Mouse (Mus musculus) liver (tissue): ENCODE measurements around the gene Tars2.
"Not testable (repeated sequence)": the region's sequence is repeated elsewhere in the genome, so short reads cannot be mapped to it uniquely, and the experiment has no call there.

Experiments
- DNase-seq: peaks from one replicate; pipeline ENCODE4 v3.0.0-alpha.2; 2020; ENCODE audit warnings: mixed read lengths

Tars2 gene

DNA sequence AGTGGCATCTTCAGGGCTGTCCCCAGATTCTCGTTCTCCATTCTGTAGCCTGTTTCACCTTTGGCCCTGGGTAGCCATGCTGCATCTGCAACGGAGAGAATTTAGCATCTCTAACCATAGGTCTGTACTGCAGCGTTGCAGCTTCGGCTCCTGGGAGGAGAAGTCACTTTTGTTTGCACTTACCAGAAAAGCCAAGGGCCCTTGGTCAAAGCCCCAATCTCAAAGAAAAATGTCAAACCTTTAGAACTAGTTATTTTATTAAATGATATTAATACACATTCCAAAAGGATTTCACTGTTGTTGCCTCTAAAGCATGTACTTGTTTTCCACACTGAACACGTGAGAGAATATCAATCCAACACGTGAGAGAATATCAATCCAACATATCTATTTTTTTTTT is at the start of gene Tars2:
TSS of gene Tars2 (minus strand) at position 101 of the 400 bp plus-strand sequence.
- no peak for DNase-seq

GRCm38 (mm10) chr3:95808384-95808783 is 48.4 kb upstream of the Tars2 start:
- DNase-seq: no peak

DNA sequence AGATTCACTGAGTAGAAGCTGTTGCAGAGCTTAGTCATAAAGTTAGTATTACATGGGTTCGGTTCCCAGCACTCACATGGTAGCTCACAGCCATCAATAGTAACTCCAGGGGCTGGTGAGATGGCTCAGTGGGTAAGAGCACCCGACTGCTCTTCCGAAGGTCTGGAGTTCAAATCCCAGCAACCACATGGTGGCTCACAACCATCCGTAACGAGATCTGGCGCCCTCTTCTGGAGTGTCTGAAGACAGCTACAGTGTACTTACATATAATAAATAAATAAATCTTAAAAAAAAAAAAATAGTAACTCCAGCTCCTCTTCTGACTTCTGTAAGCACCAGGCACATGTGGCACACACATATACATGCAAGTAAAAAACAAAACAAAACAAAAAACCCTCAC is 47.6 kb upstream of the Tars2 start:
- DNase-seq: not testable (repeated sequence)

GRCm38 (mm10) chr3:95806677-95807076 is 46.7 kb upstream of the Tars2 start:
- no peak for DNase-seq

- DNase-seq: no peak
Observed at GRCm38 (mm10) chr3:95803851-95804250, 43.8 kb upstream of the Tars2 start.

DNA sequence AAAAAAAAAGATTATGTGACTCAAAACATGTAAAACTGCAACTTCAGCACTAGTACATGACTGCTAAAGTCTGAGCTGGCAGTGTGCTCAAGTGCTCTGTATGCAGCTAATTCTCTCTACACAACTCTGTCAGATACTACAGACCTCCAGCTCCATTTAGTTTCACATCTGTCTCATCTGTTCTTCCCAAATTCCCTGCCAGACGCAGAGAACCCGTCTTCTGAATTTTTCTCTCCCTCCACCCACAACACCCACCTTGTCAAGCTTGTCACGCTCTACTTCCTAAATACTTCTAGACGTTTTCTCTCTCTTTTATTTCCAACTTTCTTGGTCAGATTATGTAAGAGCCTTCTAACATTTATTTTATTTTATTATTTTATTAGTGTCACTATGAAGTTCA is 38.8 kb upstream of the Tars2 start:
- no peak for DNase-seq

DNA sequence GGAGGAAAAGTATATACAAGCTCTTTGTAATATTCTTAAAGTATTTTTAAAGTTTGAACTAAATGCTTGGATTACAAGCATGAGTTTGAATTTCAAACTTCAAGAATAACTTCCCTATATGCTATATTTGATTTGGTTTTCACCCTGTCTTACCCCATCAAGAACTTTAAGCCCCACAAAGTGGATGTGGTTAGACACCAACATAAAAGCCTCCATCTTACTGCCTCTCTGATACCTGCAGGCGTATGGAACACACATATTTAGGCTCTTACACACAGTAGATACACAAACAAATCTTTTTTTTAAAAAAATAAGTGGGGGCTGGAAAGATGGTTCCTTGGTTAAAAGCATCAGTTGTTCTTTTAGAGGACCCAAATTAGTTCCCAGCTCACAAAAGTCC is 34.3 kb upstream of the Tars2 start:
- no peak for DNase-seq

DNA sequence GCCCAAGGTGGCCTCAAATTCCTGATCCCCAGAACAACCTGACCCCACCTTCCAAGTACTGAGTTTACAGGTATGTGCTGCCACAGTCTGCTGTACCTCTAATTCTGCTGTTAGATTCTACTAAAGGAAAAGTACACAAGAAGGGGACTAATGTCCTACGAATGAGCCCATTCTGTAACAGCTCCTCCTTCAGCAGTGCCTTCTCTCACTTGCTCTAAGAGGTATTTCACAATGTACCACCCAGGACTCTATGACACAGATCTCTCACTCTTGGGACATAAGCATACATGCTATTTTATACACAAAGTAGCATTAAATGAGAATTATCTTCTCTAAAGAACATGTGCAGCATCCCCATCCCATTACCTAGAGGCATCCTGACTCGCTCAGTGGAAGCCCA is 33.7 kb upstream of the Tars2 start:
- no peak for DNase-seq

GRCm38 (mm10) chr3:95785501-95785900 is 25.5 kb upstream of the Tars2 start:
- DNase-seq: no peak

DNA sequence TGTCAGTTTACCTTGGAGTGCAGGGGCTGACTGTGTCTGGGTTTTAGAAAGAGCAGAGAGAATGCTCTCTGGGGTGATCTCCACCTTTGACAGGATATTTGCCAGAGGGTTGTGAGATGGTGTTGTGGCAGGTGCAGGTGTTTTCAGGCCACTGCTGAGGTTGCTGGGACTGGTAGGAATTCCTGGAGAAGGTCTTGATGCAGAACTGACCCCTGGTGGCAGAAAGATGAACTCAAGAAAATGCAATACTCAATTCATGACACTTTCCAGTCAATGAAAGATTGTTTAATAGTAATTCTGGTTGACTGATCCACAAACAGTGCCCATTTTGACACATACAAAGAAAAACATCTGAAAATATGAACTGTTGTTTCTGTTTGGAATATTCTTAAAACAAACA is 12.0 kb upstream of the Tars2 start:
- no peak for DNase-seq

- no peak for DNase-seq
Observed at GRCm38 (mm10) chr3:95765534-95765933, 5.5 kb upstream of the Tars2 start.

DNA sequence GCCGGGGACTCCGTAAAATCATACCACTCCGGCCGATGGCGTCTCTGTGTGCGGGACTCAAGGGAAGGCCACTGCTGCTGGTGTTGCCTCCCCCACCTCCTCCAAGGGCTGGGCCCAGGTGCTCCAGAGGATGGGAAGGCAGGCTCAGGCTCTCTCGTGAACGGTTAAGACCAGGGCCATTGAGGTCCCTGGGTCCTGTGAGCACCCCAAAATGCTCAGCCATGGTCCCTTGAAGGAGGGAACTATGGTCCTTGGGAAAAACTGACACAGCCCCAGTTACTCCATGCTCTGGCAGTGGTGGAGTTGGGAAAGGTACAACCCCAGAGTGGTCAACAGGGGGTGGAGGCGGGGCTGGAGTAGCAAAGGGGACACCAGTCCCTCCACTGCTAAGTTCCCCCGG is 3.8 kb upstream of the Tars2 start:
- DNase-seq: no peak

- no peak for DNase-seq
Observed at GRCm38 (mm10) chr3:95762961-95763360, 3.0 kb upstream of the Tars2 start.

DNA sequence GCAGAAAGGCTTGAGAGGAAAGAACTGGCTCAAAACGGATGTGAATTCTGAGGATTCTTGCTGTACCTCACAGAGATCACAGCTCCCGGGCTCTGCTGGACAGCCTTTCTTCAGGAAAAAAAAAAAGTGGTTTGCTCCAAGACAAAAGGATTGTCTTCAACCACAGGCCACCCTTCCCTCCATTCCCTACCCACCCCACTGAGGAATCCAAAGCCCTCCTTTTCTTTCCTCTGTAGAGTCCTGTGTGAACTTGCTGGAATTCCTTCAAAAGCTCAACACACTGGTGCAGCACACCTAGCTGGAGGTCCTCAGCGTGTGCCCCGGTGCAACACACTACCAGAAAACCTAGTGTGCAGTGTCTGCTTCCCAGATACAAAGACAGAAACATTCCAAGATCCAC is 1.8 kb upstream of the Tars2 start:
- DNase-seq: no peak

DNA sequence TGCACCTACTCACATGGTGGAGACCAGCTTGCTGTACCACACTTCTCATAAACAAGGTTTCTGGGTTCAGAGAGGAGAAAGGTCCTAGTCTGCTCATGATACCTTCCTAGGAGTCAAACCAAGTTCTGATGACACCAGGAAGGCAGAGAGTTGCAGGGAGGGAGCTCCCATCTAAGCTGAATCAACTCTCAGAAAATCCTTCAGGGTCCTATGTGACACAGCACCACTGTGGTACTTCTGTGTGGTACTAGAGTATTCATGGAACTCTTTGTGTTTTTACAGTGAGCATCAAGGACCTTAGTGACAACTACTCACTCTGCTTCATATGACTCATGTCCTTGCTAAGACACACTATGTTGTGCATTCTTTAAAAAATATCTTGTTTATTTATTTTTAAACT is 650 bp upstream of the Tars2 start:
- DNase-seq: no peak

DNA sequence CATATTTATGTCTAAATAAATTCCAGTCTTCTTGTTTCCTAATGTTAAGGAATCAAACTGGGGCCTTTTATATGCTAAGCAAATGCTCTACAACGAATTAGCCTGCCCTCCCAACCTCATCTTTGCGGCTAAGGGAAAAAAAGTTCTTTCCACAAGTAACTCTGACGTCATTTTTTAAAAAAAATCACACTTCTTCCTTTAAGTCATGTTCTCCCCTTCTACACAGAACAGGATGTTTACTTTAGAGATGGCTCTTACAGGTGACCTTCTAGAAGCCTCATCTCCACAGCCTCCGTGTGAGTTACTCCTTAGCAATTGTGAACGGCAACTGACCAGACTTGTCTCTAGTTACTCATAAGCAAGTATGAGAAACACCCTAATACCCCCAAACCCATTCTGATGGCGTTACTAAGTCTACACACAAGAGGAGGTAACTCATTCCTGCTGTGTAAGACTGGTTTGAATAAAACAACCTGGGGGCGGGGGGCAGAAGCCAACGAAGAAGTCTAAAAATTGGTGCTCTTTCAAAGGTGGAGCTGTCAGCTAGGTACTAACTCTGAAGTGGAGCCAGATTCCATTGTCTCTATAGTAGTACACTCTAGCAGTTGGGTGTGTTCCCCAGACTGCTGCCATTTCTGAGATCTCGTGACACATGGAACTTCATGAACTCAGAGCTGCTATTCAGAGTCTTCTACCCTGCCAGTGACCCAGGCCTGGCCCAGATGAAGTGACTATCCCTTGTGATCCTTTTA is 1.4 kb downstream of the Tars2 start:
- no peak for DNase-seq

DNA sequence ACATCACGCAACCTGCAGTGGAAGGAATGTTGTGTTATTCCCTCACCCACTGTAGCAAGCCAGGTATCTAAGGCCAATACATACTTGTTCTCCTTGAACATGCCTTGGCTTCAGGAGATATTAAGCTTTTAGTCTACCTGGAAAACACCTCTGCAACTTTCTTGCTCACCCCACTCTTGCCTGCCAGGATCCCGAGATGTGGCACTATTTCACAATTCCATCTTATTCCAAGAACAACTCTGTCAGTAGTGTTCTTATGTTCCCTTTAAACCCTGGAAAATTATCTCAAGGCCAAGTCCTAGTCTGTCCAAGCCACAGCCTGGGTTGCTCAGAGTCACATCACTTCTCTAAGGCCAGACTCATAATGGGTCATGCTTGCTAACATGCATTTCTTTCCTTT is 3.2 kb downstream of the Tars2 start:
- DNase-seq: no peak

DNA sequence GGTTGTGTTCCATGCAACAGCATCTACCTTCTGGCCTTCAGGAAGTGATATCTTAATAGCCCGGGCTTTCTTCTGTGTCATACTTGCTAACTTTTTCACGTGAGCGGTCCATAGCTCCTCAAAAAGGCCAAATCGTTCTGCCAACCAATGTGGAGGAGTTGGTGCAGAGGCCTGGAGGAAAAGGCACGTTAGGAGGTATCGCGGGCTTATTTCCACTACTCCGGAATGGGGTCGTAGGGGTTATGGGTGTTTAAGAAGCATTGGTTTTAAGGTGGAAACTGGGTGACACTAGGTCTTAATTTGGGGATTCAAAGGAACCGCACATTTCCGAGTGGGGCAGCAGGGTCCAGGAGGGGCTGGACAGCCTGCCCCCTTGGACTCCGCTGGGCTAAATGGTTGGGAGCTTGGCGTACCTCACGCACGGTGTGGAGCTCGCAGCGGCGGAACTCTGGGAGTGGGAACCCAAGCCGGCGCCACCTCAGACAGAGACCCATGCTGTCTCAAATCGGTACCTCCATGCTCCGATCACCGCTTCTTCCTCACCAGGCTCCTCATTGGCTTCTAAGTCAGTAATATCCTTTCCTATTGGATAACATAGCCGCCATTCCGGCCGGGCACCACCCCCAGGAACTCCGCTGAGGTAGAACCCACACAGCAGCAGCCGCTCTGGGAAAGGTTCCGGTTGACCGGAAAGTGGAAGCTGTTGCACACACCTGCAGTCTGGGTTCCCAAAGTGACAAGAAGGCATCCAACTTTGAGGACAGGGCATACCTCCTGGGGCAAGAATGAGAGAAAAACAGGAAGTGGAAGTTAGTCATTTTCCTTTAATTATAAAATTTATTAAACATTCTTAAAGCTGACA is 5.4 kb downstream of the Tars2 start:
- peak; percentile 92 for DNase-seq

DNA sequence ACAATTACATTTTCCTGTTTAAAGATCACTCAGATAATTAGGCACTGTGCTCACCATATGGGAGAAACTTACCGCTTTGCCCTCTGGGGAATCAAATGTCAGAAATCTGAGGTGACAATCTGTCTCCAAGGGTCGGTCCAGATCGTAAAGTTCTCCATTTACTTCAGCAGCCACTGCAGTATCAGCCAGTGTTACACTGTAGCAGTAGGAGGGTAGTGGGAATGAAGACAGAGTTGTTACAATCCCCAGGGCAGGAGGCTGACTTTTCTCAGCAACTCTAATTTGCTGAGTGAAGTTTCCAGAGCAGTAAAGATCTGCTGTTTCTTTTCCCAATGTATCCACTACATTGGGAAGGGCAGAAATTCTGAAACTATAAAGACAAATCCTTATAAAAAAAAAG is 7.1 kb downstream of the Tars2 start:
- DNase-seq: no peak

DNA sequence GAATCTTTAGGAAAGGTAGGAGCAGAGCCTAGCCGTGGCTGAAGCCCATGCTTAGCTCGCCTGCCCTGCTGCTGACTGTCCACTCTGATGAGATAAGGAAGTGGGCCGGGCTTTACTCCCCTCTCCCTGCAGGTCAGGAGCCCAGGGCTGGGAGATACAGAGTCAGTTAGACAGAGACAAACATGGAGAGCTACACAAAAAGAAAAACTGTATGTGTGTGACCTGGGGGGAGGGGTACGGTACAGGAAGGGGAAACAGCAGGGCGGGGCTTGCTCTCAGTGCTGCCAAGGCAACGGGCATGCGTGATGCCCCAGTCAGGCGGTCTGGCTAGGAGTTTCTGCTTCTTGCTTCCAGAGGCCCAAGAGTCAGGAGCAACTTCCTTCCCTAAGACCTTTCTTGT is 19.6 kb downstream of the Tars2 start:
- peak; percentile 58 for DNase-seq

DNA sequence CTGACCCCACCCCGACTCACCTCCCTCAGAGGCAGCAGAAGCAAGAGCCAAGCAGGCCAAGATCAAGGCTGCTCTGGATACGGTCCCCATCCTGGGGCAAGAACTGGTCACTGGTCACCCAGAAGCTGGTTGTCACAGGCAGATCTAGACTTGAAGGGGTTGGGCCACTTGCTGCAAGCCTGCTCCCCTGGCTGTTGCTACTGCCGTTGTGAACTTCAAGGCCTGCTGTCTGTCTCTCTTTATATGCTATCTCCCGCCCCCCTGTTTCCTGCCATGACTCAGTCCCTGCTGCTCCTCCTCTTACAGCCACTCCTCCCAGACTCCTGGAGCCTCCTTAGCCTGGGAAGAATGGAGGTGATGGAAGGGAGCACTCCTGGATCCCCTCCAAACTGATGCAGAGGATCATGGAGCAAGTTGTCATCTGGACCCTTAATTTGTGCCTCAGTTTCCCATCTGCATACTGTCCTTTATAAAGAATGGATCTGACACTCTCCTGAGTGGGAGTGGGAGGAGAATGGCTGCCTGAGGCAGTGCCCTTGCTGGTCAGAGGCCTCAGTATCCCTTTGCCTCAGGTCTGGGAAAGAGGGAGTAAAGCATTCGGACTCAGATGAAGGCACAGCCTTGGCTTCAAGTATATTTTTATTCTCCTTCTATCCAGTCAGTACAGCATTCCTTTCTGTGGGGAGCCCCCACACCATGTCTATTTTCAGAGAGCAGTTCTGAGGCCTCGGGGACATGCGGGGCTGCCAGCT is 20.5 kb downstream of the Tars2 start, which contains the start of gene Ecm1:
TSS of gene Ecm1 (minus strand) at position 217 of the 752 bp plus-strand sequence.
- DNase-seq: peak; percentile 37

GRCm38 (mm10) chr3:95735071-95735670 is 24.8 kb downstream of the Tars2 start:
- DNase-seq: no peak
